Mouse (Mus musculus): Measurements from ENCODE around the gene Cradd. TPM values are rescaled to one million over a fixed set of nuclear protein-coding genes. Genes with fewer than 3 reads are reported as not detected.

The Cradd gene
- polyA plus RNA-seq, 1 experiment from 2014 or later: 9.6 TPM

GRCm38 (mm10) chr10:95297690-95298104 lies 26.2 kb downstream of the Cradd start:
- Histone ChIP-seq H3K27ac (peak overlapping the region; percentile 74), H3K4me1 (peaks cover 32% of the 10 kb centered on the region), H3K9me3 (no peaks in the 10 kb centered on the region), H3K36me3 (0 out of 2 replicates have a peak, but pooled peaks cover 3% of the 10 kb centered on the region), H3K4me3 (peak overlapping the region; percentile 15; the same call in 1 of the 2 replicates), H3K27me3 (ENCODE audit: insufficient read depth, poor library complexity, severe bottlenecking) (no peaks in the 10 kb centered on the region)
- no peak for DNase-seq (ENCODE audit: low spot score)
- WGBS: 15% methylated on average over 9 of the region's 9 CpGs

- Histone ChIP-seq H3K9me3 (no peaks in the 10 kb centered on the region), H3K36me3 (0 out of 2 replicates have a peak, but pooled peaks cover 3% of the 10 kb centered on the region), H3K4me1 (peaks cover 32% of the 10 kb centered on the region), H3K27me3 (ENCODE audit: insufficient read depth, poor library complexity, severe bottlenecking) (no peaks in the 10 kb centered on the region), H3K27ac (no peak overlapping the region), H3K4me3 (no peak overlapping the region)
- no peak for DNase-seq (ENCODE audit: low spot score)
- WGBS: 66% methylated on average over 11 of the region's 11 CpGs
These were observed 26.9 kb downstream of the Cradd start for GRCm38 (mm10) chr10:95297024-95297423.

GRCm38 (mm10) chr10:95293261-95293660 lies 30.7 kb downstream of the Cradd start:
- WGBS: 87% methylated on average over 8 of the region's 8 CpGs
- H3K27ac ChIP-seq: no peak overlapping the region
- no peak for DNase-seq (ENCODE audit: low spot score)
- no peaks in the 10 kb centered on the region for H3K9me3 ChIP-seq
- peaks cover 36% of the 10 kb centered on the region for H3K4me1 ChIP-seq
- no peak overlapping the region for H3K4me3 ChIP-seq
- no peaks in the 10 kb centered on the region for H3K36me3 ChIP-seq
- no peaks in the 10 kb centered on the region for H3K27me3 ChIP-seq (ENCODE audit: insufficient read depth, poor library complexity, severe bottlenecking)

GRCm38 (mm10) chr10:95292269-95292668 lies 31.7 kb downstream of the Cradd start:
- Histone ChIP-seq H3K9me3 (no peaks in the 10 kb centered on the region), H3K36me3 (no peaks in the 10 kb centered on the region), H3K4me1 (peaks cover 27% of the 10 kb centered on the region), H3K27me3 (ENCODE audit: insufficient read depth, poor library complexity, severe bottlenecking) (no peaks in the 10 kb centered on the region), H3K4me3 (no peak overlapping the region), H3K27ac (no peak overlapping the region)
- WGBS: 58% methylated on average over 5 of the region's 5 CpGs
- no peak for DNase-seq (ENCODE audit: low spot score)

GRCm38 (mm10) chr10:95291133-95291876 lies 32.6 kb downstream of the Cradd start:
- DNase-seq (ENCODE audit: low spot score): no peak

GRCm38 (mm10) chr10:95289819-95290218 lies 34.1 kb downstream of the Cradd start:
- peaks cover 18% of the 10 kb centered on the region for H3K4me1 ChIP-seq
- H3K36me3 ChIP-seq: no peaks in the 10 kb centered on the region
- no peaks in the 10 kb centered on the region for H3K27me3 ChIP-seq (ENCODE audit: insufficient read depth, poor library complexity, severe bottlenecking)
- H3K27ac ChIP-seq: no peak overlapping the region
- no peak overlapping the region for H3K4me3 ChIP-seq
- no peak for DNase-seq (ENCODE audit: low spot score)
- H3K9me3 ChIP-seq: no peaks in the 10 kb centered on the region
- 30% methylated on average over 8 of the region's 8 CpGs for WGBS

More at GRCm38 (mm10) chr10:95291133-95291876, 32.6 kb downstream of the Cradd start:
- Histone ChIP-seq H3K4me3 (no peak overlapping the region), H3K36me3 (no peaks in the 10 kb centered on the region), H3K27me3 (ENCODE audit: insufficient read depth, poor library complexity, severe bottlenecking) (no peaks in the 10 kb centered on the region), H3K27ac (0 out of 2 replicates have a peak overlapping the region, but pooled peaks have one; percentile 47), H3K9me3 (no peaks in the 10 kb centered on the region), H3K4me1 (peaks cover 18% of the 10 kb centered on the region)
- WGBS: 55% methylated on average over 13 of the region's 13 CpGs

GRCm38 (mm10) chr10:95288206-95288605 lies 35.7 kb downstream of the Cradd start:
- no peak for DNase-seq (ENCODE audit: low spot score)
- no peaks in the 10 kb centered on the region for H3K27me3 ChIP-seq (ENCODE audit: insufficient read depth, poor library complexity, severe bottlenecking)
- no peaks in the 10 kb centered on the region for H3K36me3 ChIP-seq
- H3K27ac ChIP-seq: no peak overlapping the region
- H3K4me1 ChIP-seq: peaks cover 22% of the 10 kb centered on the region
- H3K4me3 ChIP-seq: no peak overlapping the region
- WGBS: 90% methylated on average over 4 of the region's 4 CpGs
- H3K9me3 ChIP-seq: no peaks in the 10 kb centered on the region

GRCm38 (mm10) chr10:95287351-95287750 lies 36.6 kb downstream of the Cradd start:
- no peaks in the 10 kb centered on the region for H3K36me3 ChIP-seq
- DNase-seq (ENCODE audit: low spot score): no peak
- H3K4me1 ChIP-seq: peaks cover 22% of the 10 kb centered on the region

GRCm38 (mm10) chr10:95283434-95283833 lies 40.5 kb downstream of the Cradd start:
- no peaks in the 10 kb centered on the region for H3K36me3 ChIP-seq
- 71% methylated on average over 12 of the region's 12 CpGs for WGBS
- 0 out of 2 replicates have a peak, but pooled peaks cover 9% of the 10 kb centered on the region for H3K27me3 ChIP-seq (ENCODE audit: insufficient read depth, poor library complexity, severe bottlenecking)
- no peak overlapping the region for H3K27ac ChIP-seq
- H3K4me1 ChIP-seq: 0 out of 2 replicates have a peak, but pooled peaks cover 9% of the 10 kb centered on the region
- H3K4me3 ChIP-seq: no peak overlapping the region
- no peaks in the 10 kb centered on the region for H3K9me3 ChIP-seq
- no peak for DNase-seq (ENCODE audit: low spot score)

More at GRCm38 (mm10) chr10:95287351-95287750, 36.6 kb downstream of the Cradd start:
- Histone ChIP-seq H3K9me3 (no peaks in the 10 kb centered on the region), H3K27me3 (ENCODE audit: insufficient read depth, poor library complexity, severe bottlenecking) (0 out of 2 replicates have a peak, but pooled peaks cover under 1% of the 10 kb centered on the region), H3K4me3 (no peak overlapping the region), H3K27ac (no peak overlapping the region)
- 86% methylated on average over 8 of the region's 8 CpGs for WGBS

GRCm38 (mm10) chr10:95281996-95282395 lies 41.9 kb downstream of the Cradd start:
- Histone ChIP-seq H3K4me1 (0 out of 2 replicates have a peak, but pooled peaks cover 9% of the 10 kb centered on the region), H3K4me3 (no peak overlapping the region), H3K9me3 (no peaks in the 10 kb centered on the region), H3K27me3 (ENCODE audit: insufficient read depth, poor library complexity, severe bottlenecking) (0 out of 2 replicates have a peak, but pooled peaks cover 9% of the 10 kb centered on the region), H3K36me3 (0 out of 2 replicates have a peak, but pooled peaks cover 2% of the 10 kb centered on the region), H3K27ac (no peak overlapping the region)
- DNase-seq (ENCODE audit: low spot score): no peak
- WGBS: 85% methylated on average over 3 of the region's 3 CpGs

GRCm38 (mm10) chr10:95281466-95281990 lies 42.4 kb downstream of the Cradd start:
- 0 out of 2 replicates have a peak, but pooled peaks cover 9% of the 10 kb centered on the region for H3K27me3 ChIP-seq (ENCODE audit: insufficient read depth, poor library complexity, severe bottlenecking)
- no peak for DNase-seq (ENCODE audit: low spot score)
- WGBS: 89% methylated on average over 6 of the region's 6 CpGs
- no peaks in the 10 kb centered on the region for H3K9me3 ChIP-seq
- H3K27ac ChIP-seq: no peak overlapping the region
- 0 out of 2 replicates have a peak, but pooled peaks cover 9% of the 10 kb centered on the region for H3K4me1 ChIP-seq
- H3K4me3 ChIP-seq: no peak overlapping the region
- 0 out of 2 replicates have a peak, but pooled peaks cover 2% of the 10 kb centered on the region for H3K36me3 ChIP-seq

- Histone ChIP-seq H3K36me3 (0 out of 2 replicates have a peak, but pooled peaks cover 2% of the 10 kb centered on the region), H3K4me3 (no peak overlapping the region), H3K27ac (no peak overlapping the region), H3K4me1 (0 out of 2 replicates have a peak, but pooled peaks cover 9% of the 10 kb centered on the region), H3K9me3 (no peaks in the 10 kb centered on the region), H3K27me3 (ENCODE audit: insufficient read depth, poor library complexity, severe bottlenecking) (0 out of 2 replicates have a peak, but pooled peaks cover 9% of the 10 kb centered on the region)
- WGBS: over 99% methylated on average over 3 of the region's 3 CpGs
- DNase-seq (ENCODE audit: low spot score): no peak
These were observed 43.6 kb downstream of the Cradd start for GRCm38 (mm10) chr10:95280327-95280726.

GRCm38 (mm10) chr10:95279459-95279858 lies 44.5 kb downstream of the Cradd start:
- Histone ChIP-seq H3K4me1 (0 out of 2 replicates have a peak, but pooled peaks cover 12% of the 10 kb centered on the region), H3K36me3 (0 out of 2 replicates have a peak, but pooled peaks cover 2% of the 10 kb centered on the region), H3K27me3 (ENCODE audit: insufficient read depth, poor library complexity, severe bottlenecking) (0 out of 2 replicates have a peak, but pooled peaks cover 9% of the 10 kb centered on the region), H3K27ac (no peak overlapping the region), H3K4me3 (no peak overlapping the region), H3K9me3 (no peaks in the 10 kb centered on the region)
- DNase-seq (ENCODE audit: low spot score): no peak
- WGBS: 63% methylated on average over 1 of the region's 1 CpGs

Data from heart, embryonic 10.5 days (tissue).